Mouse (Mus musculus): ENCODE measurements at regions not wholly inside any gene's neighbourhood (a gene's known extent, or its start where the extent isn't known, plus 50 kb on each side); places are given as distances from the start of the nearest gene placed in this dataset.
A peak's percentile ranks its signal among the peaks of the same experiment; 100 is the strongest.

GRCm38 (mm10) chr10:96374293-96375069, 238.1 kb downstream of the Gm5426 start:
- DNase-seq: peak; percentile 92

- DNase-seq: peak; percentile 52
These were observed 238.7 kb downstream of the Gm5426 start for GRCm38 (mm10) chr10:96375070-96375447.

- peak; percentile 97 for DNase-seq
These were observed 239.3 kb upstream of the Btg1 start for GRCm38 (mm10) chr10:96377549-96377948.

- peak; percentile 54 for DNase-seq
These were observed 237.6 kb upstream of the Btg1 start for GRCm38 (mm10) chr10:96379016-96379771.

GRCm38 (mm10) chr10:96381664-96382063, 235.1 kb upstream of the Btg1 start:
- peak; percentile 30 for DNase-seq

- peak; percentile 85 for DNase-seq
These were observed 225.1 kb upstream of the Btg1 start for GRCm38 (mm10) chr10:96391748-96392147.

GRCm38 (mm10) chr10:96392836-96393235, 224.0 kb upstream of the Btg1 start:
- no peak for DNase-seq

- peak; percentile 55 for DNase-seq
These were observed 222.6 kb upstream of the Btg1 start for GRCm38 (mm10) chr10:96394210-96394609.

- DNase-seq: peak; percentile 27
These were observed 221.8 kb upstream of the Btg1 start for GRCm38 (mm10) chr10:96395017-96395416.

GRCm38 (mm10) chr10:96397931-96398561, 218.8 kb upstream of the Btg1 start:
- no peak for DNase-seq

- no peak for DNase-seq
These were observed 218.1 kb upstream of the Btg1 start for GRCm38 (mm10) chr10:96398562-96399288.

GRCm38 (mm10) chr10:96399636-96400400, 217.0 kb upstream of the Btg1 start:
- no peak for DNase-seq

- DNase-seq: no peak
These were observed 216.0 kb upstream of the Btg1 start for GRCm38 (mm10) chr10:96400793-96401192.

GRCm38 (mm10) chr10:96406306-96406705, 210.5 kb upstream of the Btg1 start:
- no peak for DNase-seq

- no peak for DNase-seq
These were observed 209.0 kb upstream of the Btg1 start for GRCm38 (mm10) chr10:96407846-96408245.

GRCm38 (mm10) chr10:96408250-96408649, 208.6 kb upstream of the Btg1 start:
- no peak for DNase-seq

GRCm38 (mm10) chr10:96410028-96410427, 206.8 kb upstream of the Btg1 start:
- peak; percentile 73 for DNase-seq

- peak; percentile 1 for DNase-seq
These were observed 202.0 kb upstream of the Btg1 start for GRCm38 (mm10) chr10:96414807-96415206.

- peak; percentile 17 for DNase-seq
These were observed 195.3 kb upstream of the Btg1 start for GRCm38 (mm10) chr10:96421506-96421905.

GRCm38 (mm10) chr10:96427407-96427806, 189.4 kb upstream of the Btg1 start:
- peak; percentile 37 for DNase-seq

- no peak for DNase-seq
These were observed 186.7 kb upstream of the Btg1 start for GRCm38 (mm10) chr10:96430142-96430541.

- DNase-seq: peak; percentile 82
These were observed 181.7 kb upstream of the Btg1 start for GRCm38 (mm10) chr10:96435109-96435508.
